Mouse (Mus musculus) thymus, postnatal 14 days (tissue): ENCODE data around the gene Mvb12b.

Experiments used
- DNase-seq: peaks from one replicate; pipeline ENCODE4 v3.0.0; 2021

Mvb12b gene

GRCm38 (mm10) chr2:33717821-33718351, 169.9 kb downstream of the Mvb12b start:
- DNase-seq, result no peak

GRCm38 (mm10) chr2:33717378-33717777, 170.4 kb downstream of the Mvb12b start:
- DNase-seq, result no peak

GRCm38 (mm10) chr2:33716878-33717277, 170.9 kb downstream of the Mvb12b start:
- DNase-seq, result no peak

GRCm38 (mm10) chr2:33714932-33715331, 172.8 kb downstream of the Mvb12b start:
- no peak for DNase-seq

GRCm38 (mm10) chr2:33713580-33714260, 174.0 kb downstream of the Mvb12b start:
- no peak for DNase-seq

- no peak for DNase-seq
Observed at GRCm38 (mm10) chr2:33712811-33713210, 174.9 kb downstream of the Mvb12b start.

- DNase-seq, result no peak
Observed at GRCm38 (mm10) chr2:33708831-33709230, 178.9 kb downstream of the Mvb12b start.

- no peak for DNase-seq
Observed at GRCm38 (mm10) chr2:33708096-33708495, 179.7 kb downstream of the Mvb12b start.

- DNase-seq, result no peak
Observed at GRCm38 (mm10) chr2:33706403-33706802, 181.3 kb downstream of the Mvb12b start.

GRCm38 (mm10) chr2:33705687-33706320, 181.9 kb downstream of the Mvb12b start:
- no peak for DNase-seq

- DNase-seq, result no peak
Observed at GRCm38 (mm10) chr2:33703286-33703685, 184.5 kb downstream of the Mvb12b start.

- no peak for DNase-seq
Observed at GRCm38 (mm10) chr2:33702705-33703104, 185.0 kb downstream of the Mvb12b start.

- no peak for DNase-seq
Observed at GRCm38 (mm10) chr2:33701446-33701815, 186.3 kb downstream of the Mvb12b start.

- no peak for DNase-seq
Observed at GRCm38 (mm10) chr2:33700581-33701445, 186.9 kb downstream of the Mvb12b start.

- peak; percentile 10 for DNase-seq
Observed at GRCm38 (mm10) chr2:33698898-33699297, 188.8 kb downstream of the Mvb12b start.

GRCm38 (mm10) chr2:33696428-33696827, 191.3 kb downstream of the Mvb12b start:
- peak; percentile 38 for DNase-seq

GRCm38 (mm10) chr2:33693931-33694330, 193.8 kb downstream of the Mvb12b start:
- DNase-seq, result no peak

- DNase-seq, result peak; percentile 73
Observed at GRCm38 (mm10) chr2:33689880-33690462, 197.8 kb downstream of the Mvb12b start.

GRCm38 (mm10) chr2:33689155-33689879, 198.4 kb downstream of the Mvb12b start:
- DNase-seq, result peak; percentile 51

- DNase-seq, result no peak
Observed at GRCm38 (mm10) chr2:33683594-33683993, 204.2 kb downstream of the Mvb12b start.

GRCm38 (mm10) chr2:33683095-33683494, 204.7 kb downstream of the Mvb12b start:
- no peak for DNase-seq

GRCm38 (mm10) chr2:33682219-33682618, 205.5 kb downstream of the Mvb12b start:
- peak; percentile 76 for DNase-seq
